Mouse (Mus musculus) kidney, embryonic 16.5 days (tissue): ENCODE results near the gene Rnf130. TPM values are rescaled to one million over a fixed set of nuclear protein-coding genes. Genes with fewer than 3 reads are reported as not detected.

Source experiments
- ATAC-seq: fragments of 200-750 bp; cut with Nextera tagmentation; 2 replicates; pipeline ENCODE4 v1.8.0; 2017; ENCODE audit warnings: moderate TSS enrichment; ENCODE audit not compliant: low FRiP score, low TSS enrichment
- H3K27ac ChIP-seq: fragments of 300-500 bp; sonication (generic); 2 replicates; pipeline ENCODE4 v1.5.1; 2014; ENCODE audit warnings: low read length
- H3K27me3 ChIP-seq: fragments of 300-500 bp; sonication (generic); 2 replicates; pipeline ENCODE4 v1.6.1; 2014; ENCODE audit warnings: low read length, control low read depth, mixed read lengths; ENCODE audit not compliant: insufficient read depth
- H3K36me3 ChIP-seq: fragments of 300-500 bp; sonication (generic); 2 replicates; pipeline ENCODE4 v1.6.1; 2014; ENCODE audit warnings: low read length, control low read depth, mixed read lengths; ENCODE audit not compliant: insufficient read depth
- H3K4me1 ChIP-seq: fragments of 300-500 bp; sonication (generic); 2 replicates; pipeline ENCODE4 v1.6.1; 2014; ENCODE audit warnings: low read length, control low read depth, mixed read lengths; ENCODE audit not compliant: insufficient read depth
- H3K4me2 ChIP-seq: fragments of 300-500 bp; sonication (generic); replicated peaks from 2 replicates; pipeline ENCODE4 v1.6.1; 2014; ENCODE audit warnings: low read depth, low read length
- H3K4me3 ChIP-seq: fragments of 300-500 bp; sonication (generic); 2 replicates; pipeline ENCODE4 v1.5.1; 2014; ENCODE audit warnings: mild to moderate bottlenecking, low read length
- H3K9ac ChIP-seq: fragments of 300-500 bp; sonication (generic); replicated peaks from 2 replicates; pipeline ENCODE4 v1.6.1; 2014; ENCODE audit warnings: low read length
- H3K9me3 ChIP-seq: fragments of 300-500 bp; sonication (generic); 2 replicates; pipeline ENCODE4 v1.6.1; 2016; ENCODE audit warnings: low read length, control low read depth
- WGBS: fragments of 180-500 bp; shearing (Covaris S2); extraction: QIAGEN DNeasy Blood & Tissue Kit; methylation state at CpG from one replicate; pipeline ENCODE4 v1.1.7; 2014; 5-methylcytosine and 5-hydroxymethylcytosine counted together
- polyA plus RNA-seq: library from polyadenylated mRNA; unstranded; fragments of >200 nt; fragmentation: Nextera tagmentation; extraction: Ambion mirVana; gene quantifications from 2 replicates; pipeline ENCODE4 v1.2.1, GENCODE M21; 2015

Rnf130 gene
- polyA plus RNA-seq, 1 experiment from 2014 or later: 50.6 TPM

GRCm38 (mm10) chr11:50041148-50041547 lies 16.0 kb downstream of the Rnf130 start:
- WGBS: 62% methylated on average over 3 of the region's 3 CpGs
- H3K9me3 ChIP-seq: no peaks in the 10 kb centered on the region
- H3K4me3 ChIP-seq: no peak overlapping the region
- ATAC-seq: no peak
- H3K27ac ChIP-seq: no peak overlapping the region
- no peak overlapping the region for H3K9ac ChIP-seq
- peaks cover 2% of the 10 kb centered on the region; the same call in 1 of the 2 replicates for H3K4me1 ChIP-seq
- no peak overlapping the region for H3K4me2 ChIP-seq
- H3K36me3 ChIP-seq: no peaks in the 10 kb centered on the region
- H3K27me3 ChIP-seq: no peaks in the 10 kb centered on the region

- Histone ChIP-seq H3K9me3 (no peaks in the 10 kb centered on the region), H3K4me2 (no peak overlapping the region), H3K27ac (no peak overlapping the region), H3K4me3 (no peak overlapping the region), H3K27me3 (no peaks in the 10 kb centered on the region), H3K4me1 (peaks cover 3% of the 10 kb centered on the region; the same call in 1 of the 2 replicates), H3K36me3 (no peaks in the 10 kb centered on the region), H3K9ac (no peak overlapping the region)
- ATAC-seq: no peak
- 85% methylated on average over 4 of the region's 4 CpGs for WGBS
Observed at GRCm38 (mm10) chr11:50042345-50042997, 17.3 kb downstream of the Rnf130 start.

GRCm38 (mm10) chr11:50044454-50044853 lies 19.3 kb downstream of the Rnf130 start:
- no peak for ATAC-seq
- Histone ChIP-seq H3K9me3 (no peaks in the 10 kb centered on the region), H3K27me3 (no peaks in the 10 kb centered on the region), H3K27ac (no peak overlapping the region), H3K4me1 (peaks cover 18% of the 10 kb centered on the region), H3K36me3 (no peaks in the 10 kb centered on the region), H3K4me3 (no peak overlapping the region), H3K9ac (no peak overlapping the region), H3K4me2 (no peak overlapping the region)
- WGBS: 93% methylated on average over 4 of the region's 4 CpGs

DNA sequence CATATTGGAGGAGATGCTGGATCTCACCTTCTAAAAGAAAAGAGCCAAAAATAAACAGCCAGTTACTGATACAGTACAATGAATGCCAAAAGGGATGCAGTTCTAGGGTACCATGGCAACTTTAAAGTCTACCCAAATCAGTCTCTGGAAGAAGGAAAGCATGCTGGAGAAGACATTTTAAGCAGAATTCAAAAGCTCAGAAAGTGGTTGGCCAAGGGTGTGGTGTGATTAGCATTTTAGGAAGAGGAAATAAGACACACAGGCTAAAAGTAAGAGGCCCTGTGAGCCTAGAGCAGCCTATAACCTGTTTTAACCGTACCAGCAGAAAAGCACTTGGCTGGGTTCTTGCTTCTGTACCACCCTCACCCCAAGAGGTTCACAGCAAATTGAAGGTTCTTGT lies 22.5 kb downstream of the Rnf130 start:
- no peak overlapping the region for H3K9ac ChIP-seq
- peaks cover 15% of the 10 kb centered on the region for H3K4me1 ChIP-seq
- WGBS: 72% methylated on average over 1 of the region's 1 CpGs
- H3K4me3 ChIP-seq: no peak overlapping the region
- H3K4me2 ChIP-seq: no peak overlapping the region
- H3K36me3 ChIP-seq: no peaks in the 10 kb centered on the region
- no peak for ATAC-seq
- no peak overlapping the region for H3K27ac ChIP-seq
- H3K9me3 ChIP-seq: no peaks in the 10 kb centered on the region
- no peaks in the 10 kb centered on the region for H3K27me3 ChIP-seq

DNA sequence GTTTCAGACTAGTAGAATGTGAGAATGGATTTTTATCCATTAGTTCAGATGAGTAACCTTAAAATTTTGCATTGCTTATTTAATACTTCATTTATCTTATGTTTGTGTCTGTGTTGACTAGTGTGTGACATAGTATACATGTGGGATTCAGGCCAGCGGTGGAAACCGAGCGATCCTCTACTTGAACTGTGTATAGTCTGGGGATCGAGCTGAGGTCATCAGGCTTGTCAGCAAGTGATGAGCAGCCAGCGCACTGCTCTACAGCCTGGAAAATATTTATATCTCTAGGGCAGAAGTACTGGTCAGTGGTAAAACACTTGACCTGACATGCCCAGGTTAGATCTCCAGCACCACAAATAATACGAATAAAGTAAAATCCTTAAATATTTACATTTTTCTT lies 23.0 kb downstream of the Rnf130 start:
- Histone ChIP-seq H3K4me1 (peaks cover 15% of the 10 kb centered on the region), H3K4me2 (no peak overlapping the region), H3K4me3 (no peak overlapping the region), H3K36me3 (no peaks in the 10 kb centered on the region), H3K9me3 (no peaks in the 10 kb centered on the region), H3K27me3 (no peaks in the 10 kb centered on the region), H3K27ac (no peak overlapping the region), H3K9ac (no peak overlapping the region)
- 0 out of 2 replicates have a peak, but pooled peaks have one; percentile 31 for ATAC-seq
- WGBS: 40% methylated on average over 6 of the region's 6 CpGs

DNA sequence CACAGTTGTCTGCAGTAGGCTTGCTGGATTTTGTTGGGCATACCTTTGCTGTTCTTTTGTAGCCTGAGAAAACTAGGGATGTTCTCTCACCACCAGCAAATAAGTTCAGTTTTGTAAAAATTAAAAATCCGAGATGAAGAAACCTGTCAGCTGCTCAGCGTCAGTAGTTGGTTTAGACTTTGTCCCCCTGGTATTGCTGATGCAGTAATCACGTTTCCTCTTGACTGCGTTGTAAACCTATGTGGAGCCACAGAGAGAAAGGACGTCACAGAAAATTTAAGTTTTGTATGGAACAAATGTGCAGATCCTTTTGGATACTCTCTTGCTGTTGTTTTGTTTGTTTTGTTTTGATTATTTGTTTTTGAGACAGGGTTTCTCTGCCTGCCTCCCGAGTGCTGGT lies 25.2 kb downstream of the Rnf130 start:
- WGBS: 77% methylated on average over 6 of the region's 6 CpGs
- Histone ChIP-seq H3K36me3 (0 out of 2 replicates have a peak, but pooled peaks cover 3% of the 10 kb centered on the region), H3K27me3 (no peaks in the 10 kb centered on the region), H3K4me1 (peaks cover 15% of the 10 kb centered on the region), H3K4me3 (no peak overlapping the region), H3K9ac (no peak overlapping the region), H3K4me2 (no peak overlapping the region), H3K27ac (no peak overlapping the region), H3K9me3 (no peaks in the 10 kb centered on the region)
- no peak for ATAC-seq

GRCm38 (mm10) chr11:50057713-50058112 lies 32.6 kb downstream of the Rnf130 start:
- Histone ChIP-seq H3K27me3 (no peaks in the 10 kb centered on the region), H3K9ac (no peak overlapping the region), H3K4me2 (no peak overlapping the region), H3K36me3 (0 out of 2 replicates have a peak, but pooled peaks cover 3% of the 10 kb centered on the region), H3K27ac (no peak overlapping the region), H3K4me3 (no peak overlapping the region), H3K4me1 (0 out of 2 replicates have a peak, but pooled peaks cover 3% of the 10 kb centered on the region), H3K9me3 (no peaks in the 10 kb centered on the region)
- WGBS: 60% methylated on average over 2 of the region's 2 CpGs
- ATAC-seq: no peak

GRCm38 (mm10) chr11:50058277-50058676 lies 33.1 kb downstream of the Rnf130 start:
- Histone ChIP-seq H3K9ac (no peak overlapping the region), H3K27ac (no peak overlapping the region), H3K36me3 (0 out of 2 replicates have a peak, but pooled peaks cover 3% of the 10 kb centered on the region), H3K4me2 (no peak overlapping the region), H3K4me1 (0 out of 2 replicates have a peak, but pooled peaks cover 3% of the 10 kb centered on the region), H3K4me3 (no peak overlapping the region), H3K9me3 (no peaks in the 10 kb centered on the region), H3K27me3 (no peaks in the 10 kb centered on the region)
- WGBS: 88% methylated on average over 6 of the region's 6 CpGs
- ATAC-seq: no peak

GRCm38 (mm10) chr11:50059045-50059444 lies 33.9 kb downstream of the Rnf130 start:
- no peaks in the 10 kb centered on the region for H3K9me3 ChIP-seq
- no peak for ATAC-seq
- 0 out of 2 replicates have a peak, but pooled peaks cover 3% of the 10 kb centered on the region for H3K4me1 ChIP-seq
- no peaks in the 10 kb centered on the region for H3K36me3 ChIP-seq
- no peak overlapping the region for H3K4me2 ChIP-seq
- no peak overlapping the region for H3K27ac ChIP-seq
- H3K9ac ChIP-seq: no peak overlapping the region
- H3K27me3 ChIP-seq: no peaks in the 10 kb centered on the region
- WGBS: 92% methylated on average over 6 of the region's 6 CpGs
- no peak overlapping the region for H3K4me3 ChIP-seq

GRCm38 (mm10) chr11:50062116-50062515 lies 37.0 kb downstream of the Rnf130 start:
- no peak overlapping the region for H3K9ac ChIP-seq
- WGBS: 35% methylated on average over 7 of the region's 7 CpGs

More at GRCm38 (mm10) chr11:50062116-50062515, 37.0 kb downstream of the Rnf130 start:
- ATAC-seq: no peak
- no peaks in the 10 kb centered on the region for H3K36me3 ChIP-seq
- H3K4me2 ChIP-seq: no peak overlapping the region
- H3K27ac ChIP-seq: no peak overlapping the region
- no peaks in the 10 kb centered on the region for H3K9me3 ChIP-seq
- H3K27me3 ChIP-seq: no peaks in the 10 kb centered on the region
- no peak overlapping the region for H3K4me3 ChIP-seq
- 0 out of 2 replicates have a peak, but pooled peaks cover 3% of the 10 kb centered on the region for H3K4me1 ChIP-seq
